Mouse (Mus musculus) embryonic facial prominence, embryonic 12.5 days (tissue): ENCODE measurements around the gene Dhx35. TPM values are rescaled to one million over a fixed set of nuclear protein-coding genes. Genes with fewer than 3 reads are reported as not detected.

Experiments used
- ATAC-seq: fragments of 200-750 bp; cut with Nextera tagmentation; 2 replicates; pipeline ENCODE4 v1.8.0; 2017; ENCODE audit not compliant: insufficient number of reproducible peaks, insufficient read depth, low FRiP score, low TSS enrichment
- H3K27ac ChIP-seq: fragments of 300-500 bp; sonication (generic); 2 replicates; pipeline ENCODE4 v1.5.1; 2016; ENCODE audit warnings: mild to moderate bottlenecking
- H3K27me3 ChIP-seq: fragments of 300-500 bp; sonication (generic); 2 replicates; pipeline ENCODE4 v1.6.1; 2016; ENCODE audit warnings: mild to moderate bottlenecking, moderate library complexity
- H3K36me3 ChIP-seq: fragments of 300-500 bp; sonication (generic); 2 replicates; pipeline ENCODE4 v1.6.1; 2016; ENCODE audit warnings: mild to moderate bottlenecking
- H3K4me1 ChIP-seq: fragments of 300-500 bp; sonication (generic); 2 replicates; pipeline ENCODE4 v1.6.1; 2016
- H3K4me2 ChIP-seq: fragments of 300-500 bp; sonication (generic); replicated peaks from 2 replicates; pipeline ENCODE4 v1.6.1; 2016; ENCODE audit warnings: mild to moderate bottlenecking, moderate library complexity
- H3K4me3 ChIP-seq: fragments of 300-500 bp; sonication (generic); 2 replicates; pipeline ENCODE4 v1.5.1; 2016; ENCODE audit warnings: mild to moderate bottlenecking
- H3K9ac ChIP-seq: fragments of 300-500 bp; sonication (generic); 2 replicates; pipeline ENCODE4 v1.6.1; 2016; ENCODE audit warnings: mild to moderate bottlenecking, moderate library complexity
- H3K9me3 ChIP-seq: fragments of 300-500 bp; sonication (generic); 2 replicates; pipeline ENCODE4 v1.6.1; 2016; ENCODE audit warnings: mild to moderate bottlenecking, moderate library complexity
- WGBS: fragments of 180-500 bp; shearing (Covaris S2); methylation state at CpG from one replicate; pipeline ENCODE4 v1.1.7; 2016; 5-methylcytosine and 5-hydroxymethylcytosine counted together
- polyA plus RNA-seq: library from polyadenylated mRNA; unstranded; fragments of >200 nt; fragmentation: Nextera tagmentation; extraction: Ambion mirVana; gene quantifications from 2 replicates; pipeline ENCODE4 v1.2.1, GENCODE M21; 2016

Gene Dhx35
- polyA plus RNA-seq, 1 experiment from 2014 or later = 16.6 TPM

GRCm38 (mm10) chr2:158856896-158857499 lies 62.4 kb downstream of the Dhx35 start:
- Histone ChIP-seq H3K4me1 (no peaks in the 10 kb centered on the region), H3K9ac (no peak overlapping the region), H3K36me3 (peaks cover 24% of the 10 kb centered on the region; the same call in 1 of the 2 replicates), H3K4me2 (no peak overlapping the region), H3K9me3 (no peaks in the 10 kb centered on the region), H3K27me3 (no peaks in the 10 kb centered on the region), H3K4me3 (no peak overlapping the region), H3K27ac (no peak overlapping the region)
- WGBS = 88% methylated on average over 10 of the region's 10 CpGs
- ATAC-seq = no peak

DNA sequence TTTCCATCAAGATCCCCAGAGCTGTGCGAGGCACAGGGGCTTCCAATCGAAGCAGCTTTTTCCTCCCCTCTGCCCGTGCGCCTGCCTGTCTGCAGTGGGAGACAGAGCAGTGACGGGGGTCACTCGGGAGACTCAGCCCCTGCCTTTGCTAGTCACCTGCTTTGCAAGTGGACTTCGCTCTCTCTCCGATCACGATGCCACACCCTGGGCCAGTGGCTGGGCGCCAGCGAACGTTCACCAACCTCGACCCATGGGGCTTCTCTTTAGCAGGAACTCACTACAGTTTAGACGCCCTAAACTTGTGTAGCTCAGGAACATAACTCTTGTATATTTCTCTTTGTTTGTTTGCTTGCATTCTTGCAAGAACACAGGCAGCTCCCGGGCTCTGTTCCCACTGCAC lies 63.0 kb downstream of the Dhx35 start:
- no peak overlapping the region for H3K9ac ChIP-seq
- H3K4me2 ChIP-seq = no peak overlapping the region
- peaks cover 24% of the 10 kb centered on the region; the same call in 1 of the 2 replicates for H3K36me3 ChIP-seq
- no peak overlapping the region for H3K27ac ChIP-seq
- 88% methylated on average over 15 of the region's 15 CpGs for WGBS
- no peaks in the 10 kb centered on the region for H3K9me3 ChIP-seq
- no peak overlapping the region for H3K4me3 ChIP-seq
- no peak for ATAC-seq
- no peaks in the 10 kb centered on the region for H3K4me1 ChIP-seq
- no peaks in the 10 kb centered on the region for H3K27me3 ChIP-seq

DNA sequence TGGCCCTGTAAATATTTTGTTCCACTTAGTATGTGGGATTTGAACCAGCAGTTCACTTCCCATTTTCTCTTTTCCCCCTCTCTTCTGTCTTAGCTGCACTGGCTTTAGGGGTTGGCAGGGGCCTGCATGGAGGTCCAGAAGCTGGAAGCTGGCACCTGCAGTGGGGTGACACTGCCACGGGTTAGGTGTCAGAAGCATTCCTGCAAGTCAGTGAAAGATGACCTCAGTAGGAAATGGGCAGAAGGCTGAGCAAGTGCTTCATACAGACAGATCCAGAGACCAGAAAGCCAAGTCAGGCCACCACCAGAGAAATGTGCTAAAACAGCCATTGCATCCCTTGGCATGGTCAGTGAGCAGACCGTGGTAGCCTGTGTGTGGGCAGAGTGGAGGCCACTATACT lies 66.5 kb downstream of the Dhx35 start:
- no peak for ATAC-seq
- WGBS = 82% methylated on average over 2 of the region's 2 CpGs
- no peaks in the 10 kb centered on the region for H3K4me1 ChIP-seq
- no peak overlapping the region for H3K9ac ChIP-seq
- H3K4me2 ChIP-seq = no peak overlapping the region
- H3K27ac ChIP-seq = no peak overlapping the region
- no peak overlapping the region for H3K4me3 ChIP-seq
- peaks cover 20% of the 10 kb centered on the region; the same call in 1 of the 2 replicates for H3K36me3 ChIP-seq
- H3K27me3 ChIP-seq = no peaks in the 10 kb centered on the region
- no peaks in the 10 kb centered on the region for H3K9me3 ChIP-seq

DNA sequence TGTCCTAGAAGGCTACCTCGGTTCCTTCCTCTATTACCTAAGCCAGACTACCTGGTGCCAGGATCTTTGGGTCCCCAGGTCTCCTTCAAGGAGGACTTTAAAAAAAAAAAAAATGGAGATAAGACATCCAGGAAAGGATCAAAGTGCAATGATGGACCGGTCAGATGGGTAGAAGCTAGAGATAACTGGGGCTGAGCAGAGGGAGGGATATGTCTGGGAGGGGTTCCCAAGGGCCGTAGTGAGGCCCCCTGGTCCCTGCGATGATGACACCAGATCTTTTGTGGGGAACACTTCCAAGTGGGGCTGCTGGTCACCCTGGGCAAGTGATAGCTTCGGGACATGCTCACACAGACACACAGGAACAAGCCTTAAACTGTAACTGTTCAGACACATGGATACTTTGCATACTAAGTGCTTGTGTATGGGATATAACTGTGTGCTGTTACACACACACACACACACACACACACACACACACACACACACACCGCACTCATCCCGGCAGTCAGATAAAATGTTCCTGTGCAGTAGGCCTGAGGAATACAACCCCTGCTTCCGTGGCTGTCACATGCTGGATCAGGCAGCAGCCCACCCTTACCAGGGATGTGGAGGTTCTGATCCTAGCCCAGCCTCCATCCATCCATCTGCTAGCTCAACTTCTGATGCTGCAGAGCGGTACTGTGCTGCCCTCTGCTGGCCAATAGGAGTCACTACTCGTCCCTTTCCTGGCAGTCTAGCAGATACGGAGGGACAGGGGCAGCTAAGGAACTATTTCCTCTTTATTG lies 68.9 kb downstream of the Dhx35 start:
- Histone ChIP-seq H3K27me3 (no peaks in the 10 kb centered on the region), H3K9me3 (no peaks in the 10 kb centered on the region), H3K9ac (no peak overlapping the region), H3K4me3 (no peak overlapping the region), H3K4me2 (no peak overlapping the region), H3K27ac (no peak overlapping the region), H3K4me1 (no peaks in the 10 kb centered on the region), H3K36me3 (0 out of 2 replicates have a peak, but pooled peaks cover 5% of the 10 kb centered on the region)
- ATAC-seq = no peak
- 54% methylated on average over 11 of the region's 11 CpGs for WGBS

DNA sequence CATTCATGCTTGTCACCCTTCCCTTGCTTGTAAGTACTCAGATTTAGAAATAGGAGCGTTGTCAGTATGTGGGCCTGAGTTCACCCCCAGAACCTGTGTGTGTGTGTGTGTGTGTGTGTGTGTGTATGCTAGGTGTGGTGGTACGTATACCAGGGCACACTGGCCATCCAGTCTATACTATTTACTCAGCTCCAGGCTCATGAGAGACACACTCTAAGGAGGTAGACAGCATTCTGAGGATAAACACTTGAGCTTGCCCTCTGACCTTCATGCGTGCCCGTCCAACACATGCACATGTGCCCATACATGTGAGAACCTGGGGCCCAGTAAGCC lies 69.5 kb downstream of the Dhx35 start:
- Histone ChIP-seq H3K4me2 (no peak overlapping the region), H3K9me3 (no peaks in the 10 kb centered on the region), H3K4me1 (no peaks in the 10 kb centered on the region), H3K27ac (no peak overlapping the region), H3K36me3 (0 out of 2 replicates have a peak, but pooled peaks cover 1% of the 10 kb centered on the region), H3K4me3 (no peak overlapping the region), H3K27me3 (no peaks in the 10 kb centered on the region), H3K9ac (no peak overlapping the region)
- WGBS = 79% methylated on average over 4 of the region's 4 CpGs
- ATAC-seq = no peak

DNA sequence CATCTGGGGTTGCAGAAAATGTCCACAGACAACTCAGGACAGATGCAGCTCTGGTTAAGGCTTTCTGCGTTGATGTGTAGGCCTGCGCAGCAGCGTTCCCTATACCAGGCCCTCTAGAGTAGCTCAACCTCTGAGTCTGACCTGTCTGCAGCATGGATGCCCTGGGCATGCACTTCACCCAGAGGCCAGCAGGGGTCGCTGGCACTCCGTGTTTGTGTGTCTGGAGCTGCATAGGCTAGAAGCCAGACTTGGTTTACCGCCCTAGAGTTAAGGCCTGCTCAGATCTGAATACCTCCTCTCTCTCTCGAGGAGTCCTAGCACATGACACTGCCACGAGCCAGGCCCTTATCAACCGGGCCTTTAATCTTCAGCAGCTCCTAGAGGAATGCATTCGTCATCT lies 70.8 kb downstream of the Dhx35 start:
- no peak overlapping the region for H3K4me3 ChIP-seq
- peak; percentile 61; the same call in 1 of the 2 replicates for ATAC-seq
- H3K4me2 ChIP-seq = no peak overlapping the region
- no peak overlapping the region for H3K9ac ChIP-seq
- 27% methylated on average over 10 of the region's 10 CpGs for WGBS
- H3K27me3 ChIP-seq = no peaks in the 10 kb centered on the region
- no peaks in the 10 kb centered on the region for H3K9me3 ChIP-seq
- H3K4me1 ChIP-seq = peaks cover 9% of the 10 kb centered on the region; the same call in 1 of the 2 replicates
- no peak overlapping the region for H3K27ac ChIP-seq
- no peaks in the 10 kb centered on the region for H3K36me3 ChIP-seq

DNA sequence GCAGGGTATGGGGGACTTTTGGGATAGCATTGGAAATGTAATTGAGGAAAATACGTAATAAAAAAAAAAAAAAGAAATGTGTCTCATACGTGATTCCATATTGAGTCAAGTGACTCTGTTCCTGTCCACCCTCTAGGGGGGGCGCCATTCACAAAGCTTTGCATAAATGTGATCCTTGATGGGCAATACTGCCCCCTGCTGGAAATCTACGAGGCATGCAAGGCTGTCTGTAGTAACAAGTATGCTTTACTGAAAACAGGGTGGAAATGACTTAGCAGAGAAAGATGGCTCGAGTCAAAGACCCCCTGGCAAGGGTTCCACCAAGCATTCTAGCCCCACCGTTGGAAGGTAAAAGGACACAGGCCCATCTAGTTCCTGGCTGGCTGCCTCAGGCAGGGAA lies 92.0 kb downstream of the Dhx35 start:
- no peaks in the 10 kb centered on the region for H3K36me3 ChIP-seq
- WGBS = 46% methylated on average over 6 of the region's 6 CpGs

GRCm38 (mm10) chr2:158888531-158888930 lies 93.9 kb downstream of the Dhx35 start:
- no peaks in the 10 kb centered on the region for H3K9me3 ChIP-seq
- 92% methylated on average over 5 of the region's 5 CpGs for WGBS
- H3K9ac ChIP-seq = no peak overlapping the region
- H3K4me1 ChIP-seq = no peaks in the 10 kb centered on the region
- no peaks in the 10 kb centered on the region for H3K27me3 ChIP-seq
- H3K4me3 ChIP-seq = no peak overlapping the region
- H3K4me2 ChIP-seq = no peak overlapping the region
- no peak overlapping the region for H3K27ac ChIP-seq
- ATAC-seq = no peak
- no peaks in the 10 kb centered on the region for H3K36me3 ChIP-seq

More for the DNA sequence above, 92.0 kb downstream of the Dhx35 start:
- H3K4me2 ChIP-seq = no peak overlapping the region
- ATAC-seq = no peak
- H3K9ac ChIP-seq = no peak overlapping the region
- no peaks in the 10 kb centered on the region for H3K27me3 ChIP-seq
- H3K4me1 ChIP-seq = no peaks in the 10 kb centered on the region
- no peak overlapping the region for H3K4me3 ChIP-seq
- no peak overlapping the region for H3K27ac ChIP-seq
- no peaks in the 10 kb centered on the region for H3K9me3 ChIP-seq

DNA sequence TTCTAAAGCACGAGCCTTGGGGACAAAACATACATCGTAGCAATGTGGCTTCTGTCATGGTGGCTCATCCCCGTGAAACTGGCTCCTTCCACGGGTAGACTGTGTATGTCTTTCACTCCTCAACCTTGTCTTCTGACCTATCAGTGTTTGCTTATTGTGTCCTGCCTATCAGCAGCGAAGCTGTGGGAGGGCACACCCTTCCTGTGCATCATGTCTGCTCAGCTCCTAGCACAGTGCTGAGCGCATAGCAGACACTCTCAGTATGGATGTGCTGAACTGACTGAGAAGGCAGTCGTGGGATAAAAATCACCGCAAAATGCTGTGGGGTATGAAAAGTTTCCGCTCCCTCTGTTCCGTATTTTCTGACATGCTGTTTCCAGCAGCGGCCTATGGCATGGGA lies 94.6 kb downstream of the Dhx35 start:
- no peak overlapping the region for H3K9ac ChIP-seq
- H3K9me3 ChIP-seq = no peaks in the 10 kb centered on the region
- no peak for ATAC-seq
- no peaks in the 10 kb centered on the region for H3K4me1 ChIP-seq
- no peak overlapping the region for H3K4me2 ChIP-seq
- WGBS = 60% methylated on average over 11 of the region's 11 CpGs
- H3K27ac ChIP-seq = no peak overlapping the region
- H3K36me3 ChIP-seq = no peaks in the 10 kb centered on the region
- no peaks in the 10 kb centered on the region for H3K27me3 ChIP-seq
- H3K4me3 ChIP-seq = no peak overlapping the region

DNA sequence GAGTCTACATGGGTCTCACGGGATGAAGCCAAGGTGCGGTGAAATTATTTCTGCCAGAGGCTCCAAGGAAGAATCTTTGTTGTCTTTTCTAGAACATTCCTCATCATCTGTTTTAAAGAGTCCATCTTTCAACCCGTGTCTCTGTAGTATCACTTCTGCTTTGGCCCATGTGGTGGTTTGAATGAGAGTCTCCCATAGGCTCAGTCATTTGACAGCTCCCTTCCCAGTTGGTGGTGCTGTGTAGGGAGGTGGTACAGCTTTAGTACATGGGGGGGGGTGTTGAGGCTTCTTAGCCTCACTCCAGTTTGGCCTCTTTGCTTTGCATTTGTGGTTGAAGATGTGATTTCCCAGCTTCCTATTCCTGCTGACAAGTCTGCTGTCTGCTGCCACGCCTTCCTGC lies 96.7 kb downstream of the Dhx35 start:
- Histone ChIP-seq H3K9ac (no peak overlapping the region), H3K4me2 (no peak overlapping the region), H3K36me3 (no peaks in the 10 kb centered on the region), H3K9me3 (no peaks in the 10 kb centered on the region), H3K4me1 (no peaks in the 10 kb centered on the region), H3K27ac (no peak overlapping the region), H3K4me3 (no peak overlapping the region), H3K27me3 (no peaks in the 10 kb centered on the region)
- WGBS = 93% methylated on average over 4 of the region's 4 CpGs
- no peak for ATAC-seq

DNA sequence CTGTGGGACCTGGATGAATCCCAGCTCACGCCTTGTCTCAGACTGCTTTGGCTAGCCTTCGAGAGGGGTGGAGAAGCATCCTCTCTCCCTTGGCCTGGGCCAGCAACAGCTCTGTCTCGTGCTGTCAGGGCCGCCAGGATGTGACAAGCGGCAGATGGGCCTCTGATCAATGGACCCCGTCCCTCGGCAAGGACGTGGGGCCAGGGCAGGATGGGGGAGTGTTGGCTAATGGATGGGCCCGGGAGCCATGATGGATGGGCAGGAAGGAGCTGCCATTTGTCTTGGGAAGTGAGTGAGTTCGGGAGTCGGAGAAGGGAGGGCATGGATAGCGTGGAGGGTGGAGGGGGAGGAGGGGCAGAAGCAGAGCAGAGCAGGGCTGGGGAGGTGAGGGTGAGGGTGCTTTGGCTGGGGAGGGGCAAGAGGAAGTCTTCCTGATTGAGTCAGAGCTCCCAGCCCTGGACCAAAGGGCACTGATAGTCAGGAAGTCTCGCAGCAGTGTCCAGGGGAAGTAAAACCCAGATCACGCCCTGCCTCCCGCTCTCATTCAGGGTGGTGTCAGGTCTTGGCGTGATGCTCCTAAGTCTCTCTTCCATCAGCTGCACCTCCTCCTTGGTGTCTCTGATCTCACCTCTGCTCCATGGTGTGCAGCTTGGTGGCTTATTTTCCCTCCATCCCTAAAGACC lies 98.7 kb downstream of the Dhx35 start:
- 0 out of 2 replicates have a peak, but pooled peaks have one; percentile 35 for ATAC-seq
- Histone ChIP-seq H3K4me3 (no peak overlapping the region), H3K9me3 (no peaks in the 10 kb centered on the region), H3K27ac (no peak overlapping the region), H3K4me1 (no peaks in the 10 kb centered on the region), H3K27me3 (no peaks in the 10 kb centered on the region), H3K36me3 (no peaks in the 10 kb centered on the region), H3K9ac (no peak overlapping the region), H3K4me2 (no peak overlapping the region)
- WGBS = 70% methylated on average over 15 of the region's 16 CpGs
